15 mouse cellular contexts compared by ENCODE assay signal in genomic region chr2:4428407-4428855, GRCm38 (mm10).
DNase-seq lines count a peak whose midpoint lies in the region; ATAC-seq and TF ChIP-seq lines count a peak whose summit lies in the region.
"Had no signal": no experiment of that assay in that cellular context is flagged by ENCODE, and none has a peak within 500 bp of the region (broad histone marks: within the 10 kb centered on the region; RNA-seq: fewer than 3 reads in every experiment).

No protein-coding gene starts in this region.

- H3K4me3 ChIP-seq in heart, embryonic 15.5 days = no peak overlapping the region
- H3K4me3 ChIP-seq in heart, postnatal 0 days (ENCODE audit: low read depth, low read length) = no peak overlapping the region
- H3K4me3 ChIP-seq: embryonic facial prominence, embryonic 13.5 days; left cerebral cortex, adult 2 months had no signal

- TF ChIP-seq EP300 in heart, postnatal 0 days (IDR thresholded peaks at IDR 0.05; ENCODE audit: low read depth) = no peak

- intact Hi-C loops in heart, postnatal 14 days (cut with DNase I) = no loop called here

- H3K9me3 ChIP-seq in heart, embryonic 15.5 days (replicated peaks) = no peaks in the 10 kb centered on the region
- no peaks in the 10 kb centered on the region for H3K9me3 ChIP-seq in heart, postnatal 0 days (replicated peaks; ENCODE audit: control insufficient read depth, low read length)
- H3K9me3 ChIP-seq: embryonic facial prominence, embryonic 13.5 days had no signal

- H3K4me2 ChIP-seq in heart, embryonic 15.5 days = no peak overlapping the region
- H3K4me2 ChIP-seq in heart, postnatal 0 days (ENCODE audit: low read depth, low read length) = peak overlapping the region; percentile 34; the same call in 1 of the 2 replicates
- H3K4me2 ChIP-seq: embryonic facial prominence, embryonic 13.5 days had no signal

- peaks cover 26% of the 10 kb centered on the region for H3K4me1 ChIP-seq in heart, embryonic 15.5 days (replicated peaks)
- peaks cover 22% of the 10 kb centered on the region for H3K4me1 ChIP-seq in heart, postnatal 0 days (ENCODE audit: control insufficient read depth, insufficient read depth)

- no peak for DNase-seq in heart, postnatal 14 days
- DNase-seq in layer of hippocampus, adult 9-11 months = peak; percentile 54
- DNase-seq in layer of hippocampus, postnatal 14 days (ENCODE audit: low spot score in 2 of 2) = no peak
- DNase-seq in NIH3T3 (ENCODE audit: low read depth) = peak; percentile 24
- DNase-seq in heart, postnatal 0 days (ENCODE audit: low spot score) = no peak
- DNase-seq in ovary, postnatal 36 days (ENCODE audit: low spot score) = no peak
- DNase-seq: cerebellum, postnatal 14 days; midbrain, embryonic 14.5 days; spleen, adult 18-20 months had no signal

- H3K9ac ChIP-seq in heart, embryonic 15.5 days = no peak overlapping the region
- H3K9ac ChIP-seq in heart, postnatal 0 days (replicated peaks; ENCODE audit: low read depth, low read length) = no peak overlapping the region
- H3K9ac ChIP-seq: embryonic facial prominence, embryonic 13.5 days; liver, embryonic 14.5 days had no signal

- H3K36me3 ChIP-seq in heart, embryonic 15.5 days = no peaks in the 10 kb centered on the region
- H3K36me3 ChIP-seq in heart, postnatal 0 days (replicated peaks; ENCODE audit: control insufficient read depth, insufficient read depth, low read length) = no peaks in the 10 kb centered on the region

- H3K27ac ChIP-seq in heart, embryonic 15.5 days = peak overlapping the region; percentile 59
- peak overlapping the region; percentile 53 for H3K27ac ChIP-seq in heart, postnatal 0 days (ENCODE audit: low read depth)
- H3K27ac ChIP-seq: embryonic facial prominence, embryonic 13.5 days; left cerebral cortex, adult 2 months; liver, embryonic 14.5 days had no signal

- WGBS in heart, embryonic 15.5 days = 42% methylated on average over 7 of the region's 7 CpGs
- WGBS in heart, postnatal 0 days = 35% methylated on average over 7 of the region's 7 CpGs

- no peak for ATAC-seq in heart, embryonic 15.5 days (replicated peaks; ENCODE audit: insufficient number of reproducible peaks, insufficient read depth, low FRiP score, low read depth)
- ATAC-seq in heart, postnatal 0 days (ENCODE audit: insufficient read depth, low read depth) = no peak
- no peak for ATAC-seq in activated CD4-positive, CD25-positive, alpha-beta regulatory T cell, adult 4 months
- ATAC-seq: inflammation-experienced regulatory T-cells, adult 6 months had no signal

- no peaks in the 10 kb centered on the region for H3K27me3 ChIP-seq in heart, embryonic 15.5 days
- H3K27me3 ChIP-seq in heart, postnatal 0 days (ENCODE audit: control insufficient read depth, insufficient read depth, low read length) = no peaks in the 10 kb centered on the region
- H3K27me3 ChIP-seq: embryonic facial prominence, embryonic 13.5 days had no signal

- TF ChIP-seq CTCF in heart, postnatal 0 days (IDR thresholded peaks at IDR 0.05; ENCODE audit: low read depth) = no peak

Comparison
In these comparisons a context has a peak if more than half of its experiments do, and no peak if none do; other contexts are left out.
1. DNase-seq: peak in layer of hippocampus, adult 9-11 months (single experiment) and NIH3T3 (single experiment); none in heart, postnatal 14 days (0 of 2), layer of hippocampus, postnatal 14 days (0 of 2), heart, postnatal 0 days (single experiment) and ovary, postnatal 36 days (single experiment).